In genomic region chr2:156227689-156228088, GRCm38 (mm10) we compare ENCODE assay signal across 15 mouse cellular contexts.
"Had no signal": no experiment of that assay in that cellular context is flagged by ENCODE, and none has a peak within 500 bp of the region (broad histone marks: within the 10 kb centered on the region; RNA-seq: fewer than 3 reads in every experiment).

No protein-coding gene starts in this region.

- H3K4me3 ChIP-seq: neural tube, embryonic 13.5 days; neural tube, embryonic 15.5 days; stomach, embryonic 15.5 days had no signal

- H3K27me3 ChIP-seq: neural tube, embryonic 13.5 days; neural tube, embryonic 15.5 days; stomach, embryonic 15.5 days had no signal

- H3K4me2 ChIP-seq: neural tube, embryonic 13.5 days; neural tube, embryonic 15.5 days; stomach, embryonic 15.5 days had no signal

- DNase-seq: retina, postnatal 1 day; right cerebral cortex, adult 18-20 months; right cerebral cortex, postnatal 14 days; right cerebral cortex, postnatal 25 days; right cerebral cortex, postnatal 4 days; spleen, adult 18-20 months; thymus, adult 18-20 months; thymus, adult 2 months; thymus, postnatal 14 days; thymus, postnatal 25 days; thymus, postnatal 36 days; thymus, postnatal 4 days had no signal
